Mouse (Mus musculus) hindbrain, postnatal 0 days (tissue): ENCODE data around the gene Nrip3. TPM values are rescaled to one million over a fixed set of nuclear protein-coding genes. Genes with fewer than 3 reads are reported as not detected.

Experiments
- ATAC-seq: fragments of 200-750 bp; cut with Nextera tagmentation; 2 replicates; pipeline ENCODE4 v1.8.0; 2017; ENCODE audit warnings: mild to moderate bottlenecking, moderate TSS enrichment, moderate library complexity
- DNase-seq: peaks from one replicate; pipeline ENCODE4 v3.0.0-alpha.2; 2015; ENCODE audit warnings: low spot score
- H3K27ac ChIP-seq: fragments of 300-500 bp; sonication (generic); 2 replicates; pipeline ENCODE4 v1.5.1; 2014; ENCODE audit warnings: mild to moderate bottlenecking
- H3K27me3 ChIP-seq: fragments of 300-500 bp; sonication (generic); 2 replicates; pipeline ENCODE4 v1.6.1; 2014; ENCODE audit warnings: low read length, mixed read lengths; ENCODE audit not compliant: insufficient read depth
- H3K36me3 ChIP-seq: fragments of 300-500 bp; sonication (generic); 2 replicates; pipeline ENCODE4 v1.6.1; 2014; ENCODE audit warnings: low read length, mixed read lengths; ENCODE audit not compliant: insufficient read depth
- H3K4me1 ChIP-seq: fragments of 300-500 bp; sonication (generic); 2 replicates; pipeline ENCODE4 v1.6.1; 2014; ENCODE audit warnings: antibody characterized with exemption, low read length, mixed read lengths; ENCODE audit not compliant: insufficient read depth
- H3K4me2 ChIP-seq: fragments of 300-500 bp; sonication (generic); 2 replicates; pipeline ENCODE4 v1.6.1; 2014; ENCODE audit warnings: low read depth, mild to moderate bottlenecking, low read length, moderate library complexity, mixed read lengths
- H3K4me3 ChIP-seq: fragments of 300-500 bp; sonication (generic); 2 replicates; pipeline ENCODE4 v1.5.1; 2014; ENCODE audit warnings: low read length
- H3K9ac ChIP-seq: fragments of 300-500 bp; sonication (generic); replicated peaks from 2 replicates; pipeline ENCODE4 v1.6.1; 2014; ENCODE audit warnings: mild to moderate bottlenecking, low read length, moderate library complexity, mixed read lengths
- H3K9me3 ChIP-seq: fragments of 300-500 bp; sonication (generic); 2 replicates; pipeline ENCODE4 v1.6.1; 2016; ENCODE audit warnings: low read length, mixed read lengths
- CTCF ChIP-seq: IDR thresholded peaks from 2 replicates; pipeline ENCODE4 v1.5.1; 2016; ENCODE audit warnings: antibody characterized with exemption, control low read depth, low read depth
- WGBS: fragments of 180-500 bp; shearing (Covaris S2); extraction: QIAGEN DNeasy Blood & Tissue Kit; methylation state at CpG from one replicate; pipeline ENCODE4 v1.1.7; 2014; 5-methylcytosine and 5-hydroxymethylcytosine counted together
- polyA plus RNA-seq: library from polyadenylated mRNA; unstranded; fragments of >200 nt; fragmentation: Nextera tagmentation; extraction: Ambion mirVana; gene quantifications from 2 replicates; pipeline ENCODE4 v1.2.1, GENCODE M21; 2015
- total RNA-seq: library from RNA; depleted of rRNA; stranded (reverse); fragments of >200 nt; gene quantifications from 2 replicates; pipeline ENCODE4 v1.2.3, GENCODE M21; 2014

Gene Nrip3
- total and polyA plus RNA-seq, 2 experiments from 2014 or later = 24.4 TPM

GRCm38 (mm10) chr7:109752008-109752925 is 29.6 kb downstream of the Nrip3 start, which contains the start of gene Tmem9b:
Tmem9b (minus strand) TSS chr7:109752875.
- Histone ChIP-seq H3K27ac (peak within 1 kb of the TSS; percentile 92), H3K4me2 (peak within 1 kb of the TSS; percentile 78), H3K4me3 (peak within 1 kb of the TSS; percentile 87), H3K9me3 (no peaks in the 10 kb centered on the region), H3K27me3 (no peaks in the 10 kb centered on the region), H3K36me3 (no peaks in the 10 kb centered on the region; the same call in 1 of the 2 replicates), H3K4me1 (peaks cover 3% of the 10 kb centered on the region; the same call in 1 of the 2 replicates), H3K9ac (peak within 1 kb of the TSS; percentile 97)
- peak; percentile 88 for DNase-seq
- peak; percentile 94 for ATAC-seq
- peak; percentile 23 for TF ChIP-seq CTCF
- WGBS = 1% methylated on average over 74 of the region's 74 CpGs

GRCm38 (mm10) chr7:109751427-109752007 is 30.3 kb downstream of the Nrip3 start:
- WGBS = 2% methylated on average over 13 of the region's 13 CpGs
- Histone ChIP-seq H3K27me3 (no peaks in the 10 kb centered on the region), H3K4me2 (peak overlapping the region; percentile 78), H3K4me3 (peak overlapping the region; percentile 87), H3K9me3 (no peaks in the 10 kb centered on the region), H3K27ac (peak overlapping the region; percentile 92), H3K36me3 (no peaks in the 10 kb centered on the region; the same call in 1 of the 2 replicates), H3K4me1 (peaks cover 3% of the 10 kb centered on the region; the same call in 1 of the 2 replicates), H3K9ac (peak overlapping the region; percentile 97)
- TF ChIP-seq CTCF = no peak
- ATAC-seq (no peak), DNase-seq (no peak)

GRCm38 (mm10) chr7:109747747-109748146 is 34.1 kb downstream of the Nrip3 start:
- Histone ChIP-seq H3K4me1 (0 out of 2 replicates have a peak, but pooled peaks cover 3% of the 10 kb centered on the region), H3K4me2 (no peak overlapping the region), H3K27me3 (no peaks in the 10 kb centered on the region), H3K4me3 (no peak overlapping the region), H3K9ac (no peak overlapping the region), H3K9me3 (no peaks in the 10 kb centered on the region), H3K36me3 (peaks cover 23% of the 10 kb centered on the region), H3K27ac (no peak overlapping the region)
- peak; percentile 54 for TF ChIP-seq CTCF
- 60% methylated on average over 1 of the region's 1 CpGs for WGBS
- ATAC-seq (no peak), DNase-seq (no peak)

DNA sequence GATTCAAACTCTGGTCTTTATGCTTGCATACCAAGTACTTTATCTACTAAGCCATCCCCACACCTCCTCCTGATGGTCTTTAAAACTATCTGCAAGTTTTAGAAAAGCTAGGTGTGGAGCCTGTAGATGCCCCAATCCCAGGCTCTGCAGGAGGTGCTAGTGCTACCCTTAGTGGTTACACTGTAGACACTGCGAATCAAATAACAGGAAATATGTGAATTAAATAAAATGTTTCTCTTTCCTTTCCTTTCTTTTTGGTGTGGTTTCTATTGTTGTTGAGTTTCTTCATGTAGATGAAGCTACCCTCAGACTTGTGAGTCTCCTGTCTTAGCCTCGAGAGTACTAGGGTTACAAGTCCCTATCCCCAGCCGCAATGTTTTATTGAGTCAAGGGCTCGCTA is 40.1 kb downstream of the Nrip3 start:
- DNase-seq = no peak
- H3K27me3 ChIP-seq = no peaks in the 10 kb centered on the region
- H3K36me3 ChIP-seq = peaks cover 44% of the 10 kb centered on the region
- no peak overlapping the region for H3K27ac ChIP-seq
- no peak for TF ChIP-seq CTCF
- no peak overlapping the region for H3K9ac ChIP-seq
- no peak overlapping the region for H3K4me3 ChIP-seq
- no peak for ATAC-seq
- 92% methylated on average over 4 of the region's 4 CpGs for WGBS
- H3K9me3 ChIP-seq = no peaks in the 10 kb centered on the region
- no peak overlapping the region for H3K4me2 ChIP-seq
- no peaks in the 10 kb centered on the region for H3K4me1 ChIP-seq

DNA sequence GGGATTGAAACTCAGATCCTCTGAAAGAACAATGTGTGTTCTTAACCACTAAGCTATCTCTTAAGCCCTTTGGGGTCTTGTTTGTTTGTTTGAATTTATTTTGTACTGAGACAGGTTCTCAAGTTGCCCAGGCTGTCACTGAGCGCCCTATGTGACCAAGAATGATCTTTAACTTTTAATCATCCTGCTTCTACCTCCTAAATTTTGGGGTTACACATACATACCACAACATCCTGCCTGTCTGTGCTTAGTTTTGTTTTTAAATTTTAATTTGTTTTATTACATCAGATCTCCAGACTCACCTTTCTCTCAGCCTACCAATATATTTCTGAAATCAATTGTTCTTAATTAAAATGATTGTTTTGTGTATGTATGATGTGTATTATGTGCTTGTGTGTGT is 40.8 kb downstream of the Nrip3 start:
- Histone ChIP-seq H3K36me3 (peaks cover 49% of the 10 kb centered on the region), H3K9ac (no peak overlapping the region), H3K9me3 (no peaks in the 10 kb centered on the region), H3K27ac (no peak overlapping the region), H3K4me2 (no peak overlapping the region), H3K27me3 (no peaks in the 10 kb centered on the region), H3K4me3 (no peak overlapping the region), H3K4me1 (no peaks in the 10 kb centered on the region)
- ATAC-seq (no peak), DNase-seq (no peak)
- no peak for TF ChIP-seq CTCF
- WGBS = 100% methylated on average over 1 of the region's 1 CpGs

GRCm38 (mm10) chr7:109739822-109740370 is 41.9 kb downstream of the Nrip3 start:
- no peak overlapping the region for H3K27ac ChIP-seq
- 94% methylated on average over 5 of the region's 5 CpGs for WGBS
- no peak overlapping the region for H3K4me3 ChIP-seq
- no peak for ATAC-seq
- no peaks in the 10 kb centered on the region for H3K9me3 ChIP-seq
- no peak overlapping the region for H3K9ac ChIP-seq
- no peak overlapping the region for H3K4me2 ChIP-seq
- no peaks in the 10 kb centered on the region for H3K27me3 ChIP-seq
- TF ChIP-seq CTCF = no peak
- no peak for DNase-seq
- peaks cover 54% of the 10 kb centered on the region for H3K36me3 ChIP-seq
- no peaks in the 10 kb centered on the region for H3K4me1 ChIP-seq
